Mouse (Mus musculus): ENCODE results near the gene Ctsa.
"Not testable (repeated sequence)": the region's sequence is repeated elsewhere in the genome, so short reads cannot be mapped to it uniquely, and the experiment has no call there.

Ctsa gene

DNA sequence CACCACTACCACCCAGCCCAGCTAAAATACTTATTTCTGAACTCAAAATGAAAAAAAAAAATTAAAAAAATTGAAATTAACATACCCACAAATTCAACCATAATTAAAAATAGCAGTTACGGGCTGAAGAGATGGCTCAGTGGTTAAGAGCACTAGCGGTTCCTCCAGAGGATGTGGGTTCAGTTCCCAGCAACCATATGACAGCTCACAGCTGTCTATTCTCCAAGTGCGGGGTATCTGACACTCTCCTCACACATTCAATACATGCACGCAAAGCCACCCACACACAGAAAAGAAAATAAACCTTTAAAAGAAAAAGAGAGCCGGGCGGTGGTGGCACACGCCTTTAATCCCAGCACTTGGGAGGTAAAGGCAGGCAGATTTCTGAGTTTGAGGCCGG lies 17.4 kb downstream of the Ctsa start:
- no peak for DNase-seq (ENCODE audit: low spot score in 2 of 2)

DNA sequence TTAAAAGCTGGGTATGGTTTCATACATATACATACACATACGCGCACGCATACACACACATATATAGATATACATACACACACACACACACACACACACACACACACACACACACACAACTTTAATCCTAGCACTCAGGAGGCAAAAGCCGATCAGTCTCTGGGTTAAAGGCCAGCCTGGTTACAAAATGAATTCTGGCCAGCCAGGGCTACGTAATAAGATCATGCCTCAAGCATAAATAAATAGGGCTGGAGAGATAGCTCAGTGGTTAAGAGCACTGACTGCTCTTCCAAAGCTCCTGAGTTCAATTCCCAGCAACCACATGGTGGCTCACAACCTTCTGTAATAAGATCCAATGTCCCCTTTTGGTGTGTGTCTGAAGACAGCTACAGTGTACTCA lies 22.9 kb downstream of the Ctsa start:
- DNase-seq (ENCODE audit: low spot score in 2 of 2), result not testable (repeated sequence)

DNA sequence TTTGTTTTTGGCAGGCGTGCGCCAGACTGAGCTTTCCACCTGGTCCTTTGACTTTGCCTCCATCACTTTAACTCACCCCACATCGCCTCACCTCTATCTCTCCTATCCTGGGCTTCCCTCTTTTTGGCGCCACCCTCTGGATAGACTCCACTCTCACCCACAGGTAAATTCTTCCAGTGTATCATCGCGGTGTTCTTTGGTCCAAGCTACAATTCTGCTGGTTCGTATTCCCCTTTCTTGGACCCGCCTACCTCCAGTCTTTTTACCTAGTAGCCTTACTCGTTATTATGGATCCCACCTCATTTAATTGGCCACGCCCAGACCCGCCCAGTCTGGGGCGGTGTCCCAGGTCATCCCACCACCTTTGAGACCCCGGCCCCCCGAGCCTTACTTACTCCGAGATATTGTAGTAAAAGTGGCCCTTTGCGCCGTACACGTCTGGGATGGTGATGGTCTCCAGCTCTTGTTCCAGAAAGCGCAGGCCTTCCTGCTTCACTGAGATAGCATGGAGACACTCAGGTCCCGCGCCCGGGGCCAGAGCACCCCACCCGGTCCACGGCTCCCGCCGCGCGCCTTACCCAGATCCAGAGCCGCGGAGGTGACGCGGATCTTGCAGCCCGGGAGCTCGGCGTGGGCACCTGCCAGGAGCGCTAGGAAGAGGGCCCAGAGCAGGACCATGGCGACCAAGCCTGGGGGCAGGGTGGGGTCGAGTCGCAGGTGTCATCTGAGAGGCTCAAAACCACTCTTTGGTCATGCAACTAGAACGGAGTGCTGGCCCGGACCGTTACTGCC lies 23.8 kb downstream of the Ctsa start:
- DNase-seq (ENCODE audit: low spot score in 2 of 2), result peak in 1 of 2 experiments; percentile 40

DNA sequence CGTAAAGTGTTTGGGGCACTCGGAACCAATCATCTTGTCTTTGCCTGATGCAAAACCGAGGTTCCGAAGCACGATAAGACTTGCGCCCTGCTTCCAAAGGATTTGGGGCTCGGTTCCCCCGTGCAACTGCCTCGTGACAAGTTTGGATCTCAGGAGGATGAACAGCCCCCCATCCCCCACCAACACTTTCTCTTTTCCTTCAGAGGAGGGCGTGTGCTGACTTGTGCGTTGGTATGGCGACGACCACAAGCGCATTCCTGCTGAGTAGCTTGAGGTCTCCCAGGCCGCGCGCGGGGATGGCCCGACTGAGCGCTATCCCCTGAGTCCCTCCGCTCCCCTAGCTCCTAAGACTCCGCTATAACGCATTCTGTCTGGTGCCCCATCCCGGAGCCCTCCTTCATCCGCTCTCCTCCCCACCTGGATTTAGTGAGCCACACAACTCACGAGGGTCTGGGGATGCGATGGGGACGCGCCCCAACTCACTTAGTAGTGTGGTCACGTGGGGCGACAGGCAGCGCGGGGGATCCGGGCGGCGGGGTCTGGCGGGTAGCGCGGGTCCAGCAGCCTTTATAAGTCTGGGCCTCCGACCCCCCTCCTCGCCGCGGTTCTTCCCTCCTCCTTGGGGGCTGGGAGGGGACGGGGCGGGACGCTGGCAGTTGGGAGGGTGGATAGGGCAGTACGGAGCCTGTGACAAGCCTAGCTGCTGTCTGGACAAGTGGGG lies 24.6 kb downstream of the Ctsa start, which contains the start of gene Pltp:
Gene Pltp, minus strand, starts transcription at position 611 of the 721 bp plus-strand sequence.
- DNase-seq (ENCODE audit: low spot score in 2 of 2), result peak; percentile 72 to 81

DNA sequence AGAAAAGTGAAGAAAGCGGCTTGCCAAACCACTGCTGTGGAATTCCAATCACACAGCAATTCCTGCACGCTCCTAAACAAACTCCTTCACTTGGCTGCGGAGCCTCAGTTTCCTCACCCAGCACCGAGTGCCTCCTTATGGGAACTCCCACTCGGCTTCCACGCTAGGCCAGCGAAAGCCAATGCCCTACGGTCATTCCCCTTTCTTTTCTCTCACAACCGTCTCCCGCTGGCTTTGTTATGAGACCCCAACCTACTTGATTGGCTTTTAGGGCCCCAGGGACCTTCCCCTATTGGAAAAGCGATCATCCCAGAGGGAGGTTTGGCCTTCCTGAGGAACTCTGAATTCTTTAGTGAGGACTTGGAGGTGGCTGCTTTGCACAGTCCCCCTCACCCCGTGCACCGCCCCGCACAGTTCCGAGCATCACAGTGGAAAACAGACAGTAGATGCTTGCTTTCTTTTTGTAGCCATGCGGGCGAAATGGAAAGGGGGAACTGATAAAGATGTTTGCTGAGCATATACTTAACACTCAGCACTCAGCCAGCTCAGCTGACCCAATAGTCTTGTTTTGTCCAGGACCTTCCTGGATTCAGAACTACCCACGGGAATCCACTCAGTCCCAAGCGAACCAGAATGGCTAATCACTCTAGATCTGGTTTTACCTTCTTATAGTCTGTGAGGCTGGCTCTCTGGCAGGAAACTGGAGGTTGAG lies 25.3 kb downstream of the Ctsa start:
- no peak for DNase-seq (ENCODE audit: low spot score in 2 of 2)

DNA sequence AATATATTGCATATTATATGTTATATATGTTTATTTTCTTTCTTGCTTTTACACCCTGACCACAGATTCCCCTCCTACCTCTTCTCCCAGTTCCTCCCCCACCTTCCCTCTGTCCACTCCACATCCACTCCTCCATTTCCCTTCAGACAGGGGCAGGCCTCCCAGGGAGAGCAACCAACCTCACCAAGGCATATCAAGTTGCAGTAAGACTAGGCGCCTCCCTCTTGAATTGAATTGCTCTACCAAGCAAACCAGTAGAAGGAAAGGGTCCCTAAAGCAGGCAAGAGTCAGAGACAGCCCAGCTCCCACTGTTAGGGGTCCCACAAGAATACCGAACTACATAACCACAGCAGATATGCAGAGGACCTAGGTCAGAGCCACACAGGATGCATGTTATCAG lies 26.5 kb downstream of the Ctsa start:
- no peak for DNase-seq (ENCODE audit: low spot score in 2 of 2)

DNA sequence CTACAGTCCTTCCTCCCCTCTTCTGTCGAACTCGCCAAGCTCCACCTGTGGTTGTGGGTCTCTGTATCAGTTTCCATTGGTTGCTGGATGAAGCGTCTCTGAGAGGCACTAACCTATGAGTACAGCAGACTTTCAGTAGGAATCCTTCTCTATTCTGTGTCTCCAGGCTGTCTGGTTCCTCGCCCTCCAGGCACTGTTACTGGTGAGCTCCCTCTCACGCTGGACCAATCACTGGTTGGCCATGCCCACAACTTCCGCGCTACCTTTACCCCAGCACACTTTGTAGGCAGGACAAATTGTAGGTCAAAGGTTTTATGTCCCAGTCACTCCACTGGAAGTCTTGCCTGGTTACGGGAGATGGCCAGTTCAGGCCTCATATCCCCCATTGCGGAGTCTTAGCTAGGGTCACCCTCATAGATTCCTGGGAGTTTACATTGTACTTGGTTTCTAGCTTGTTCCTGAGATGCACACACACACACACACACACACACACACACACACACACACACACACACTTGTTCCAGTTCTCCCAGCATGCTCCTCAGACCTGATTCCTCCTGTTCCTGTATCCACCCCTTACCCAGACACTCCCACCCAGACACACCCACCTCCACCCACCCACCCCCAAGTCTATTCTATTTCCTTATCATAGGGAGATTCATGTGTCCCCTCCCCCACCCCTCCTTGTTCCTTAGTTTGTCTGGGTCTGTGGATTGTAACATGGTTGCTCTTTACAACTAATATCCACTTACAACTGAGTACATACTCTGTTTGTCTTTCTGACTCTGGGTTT lies 27.2 kb downstream of the Ctsa start:
- no peak for DNase-seq (ENCODE audit: low spot score in 2 of 2)

DNA sequence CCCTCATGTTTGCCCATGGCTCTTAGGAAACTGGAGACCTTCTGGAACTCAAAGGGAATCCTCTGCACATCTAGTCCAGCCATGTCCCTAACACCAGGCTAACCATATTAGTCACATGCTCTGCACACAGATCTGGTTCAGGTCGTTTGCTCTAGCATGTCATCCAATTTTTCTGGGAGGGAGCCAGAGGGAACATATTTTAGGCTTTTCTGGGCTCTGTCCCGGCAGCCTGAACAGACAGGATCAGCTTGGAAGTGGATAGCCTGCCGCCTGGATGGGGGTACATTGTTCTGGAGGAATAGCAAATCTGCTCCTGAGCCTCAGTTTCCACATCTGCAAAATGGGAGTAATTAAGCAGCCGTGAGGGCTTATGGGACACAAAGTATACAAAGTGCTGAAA lies 28.4 kb downstream of the Ctsa start:
- no peak for DNase-seq (ENCODE audit: low spot score in 2 of 2)

DNA sequence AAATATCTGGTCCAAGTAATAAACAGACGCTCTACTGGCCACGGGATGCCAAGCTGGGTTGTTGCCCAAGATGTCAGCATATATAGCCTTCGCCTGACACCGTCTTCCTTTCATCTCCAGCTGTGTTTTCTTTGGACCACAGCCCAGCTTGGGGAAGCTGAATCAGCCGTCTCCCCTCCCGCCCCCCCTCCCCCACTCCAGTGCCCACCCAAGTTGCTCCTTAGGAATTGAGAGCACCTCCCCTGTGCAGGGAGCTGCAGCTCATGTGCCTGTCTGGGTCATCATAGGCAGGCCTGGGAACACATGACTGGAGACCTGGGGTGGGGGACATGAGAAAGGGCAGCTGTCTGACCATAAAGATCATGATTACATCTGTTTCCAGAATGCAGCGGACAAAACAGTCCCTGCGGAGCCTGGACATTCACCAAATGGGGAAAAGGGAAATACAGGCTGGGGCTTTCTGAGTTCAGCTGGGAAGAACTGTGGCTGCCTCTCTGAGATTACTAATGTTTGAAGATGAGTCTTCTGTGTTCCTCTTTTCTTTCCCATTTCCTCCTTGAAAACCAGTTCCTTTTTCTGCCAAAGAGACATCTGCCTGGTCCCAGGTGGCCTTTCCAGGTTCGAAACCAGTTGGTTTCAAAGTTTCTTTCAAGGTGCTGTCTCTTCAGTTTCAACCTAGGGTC lies 29.6 kb downstream of the Ctsa start:
- peak; percentile 65 to 76 for DNase-seq (ENCODE audit: low spot score in 2 of 2)

DNA sequence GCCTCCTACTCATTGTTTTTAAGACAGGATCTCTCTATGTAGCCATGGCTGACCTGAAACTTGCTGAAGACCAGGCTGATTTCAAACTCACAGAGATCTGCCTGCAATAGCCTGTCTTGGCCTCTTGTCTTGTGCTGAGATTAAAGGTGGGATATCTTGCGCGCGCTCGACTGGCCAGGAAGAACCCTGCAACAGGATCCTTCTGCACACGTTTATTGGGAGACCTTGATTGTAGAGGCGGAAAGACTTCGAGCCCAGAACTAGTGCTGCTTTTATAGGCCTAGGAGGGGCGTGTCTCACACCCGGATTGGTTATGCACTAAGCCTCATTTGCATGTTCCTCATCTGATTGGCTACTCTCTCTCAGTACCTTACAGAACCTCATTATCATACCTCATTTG lies 30.7 kb downstream of the Ctsa start:
- DNase-seq (ENCODE audit: low spot score in 2 of 2), result not testable (repeated sequence)

DNA sequence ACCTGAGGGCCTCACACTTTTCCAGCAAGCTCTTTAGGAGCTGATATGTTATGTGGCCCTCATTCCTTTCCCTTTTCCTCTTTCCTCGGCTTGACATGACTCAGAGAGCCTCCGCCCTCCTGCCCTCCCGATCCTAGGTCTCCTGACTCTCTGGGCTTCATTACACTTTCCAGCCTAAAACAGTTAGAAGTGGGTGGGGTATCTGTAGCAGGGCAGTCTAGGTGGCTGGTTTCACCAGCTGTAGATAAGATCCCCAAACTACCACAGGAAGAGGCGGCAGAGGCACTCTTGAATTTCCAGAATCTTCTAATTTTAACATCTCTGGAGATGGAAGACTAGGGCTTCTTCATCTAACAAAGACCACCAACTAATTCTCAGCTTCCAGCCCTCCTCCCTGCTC lies 31.9 kb downstream of the Ctsa start:
- no peak for DNase-seq (ENCODE audit: low spot score in 2 of 2)

DNA sequence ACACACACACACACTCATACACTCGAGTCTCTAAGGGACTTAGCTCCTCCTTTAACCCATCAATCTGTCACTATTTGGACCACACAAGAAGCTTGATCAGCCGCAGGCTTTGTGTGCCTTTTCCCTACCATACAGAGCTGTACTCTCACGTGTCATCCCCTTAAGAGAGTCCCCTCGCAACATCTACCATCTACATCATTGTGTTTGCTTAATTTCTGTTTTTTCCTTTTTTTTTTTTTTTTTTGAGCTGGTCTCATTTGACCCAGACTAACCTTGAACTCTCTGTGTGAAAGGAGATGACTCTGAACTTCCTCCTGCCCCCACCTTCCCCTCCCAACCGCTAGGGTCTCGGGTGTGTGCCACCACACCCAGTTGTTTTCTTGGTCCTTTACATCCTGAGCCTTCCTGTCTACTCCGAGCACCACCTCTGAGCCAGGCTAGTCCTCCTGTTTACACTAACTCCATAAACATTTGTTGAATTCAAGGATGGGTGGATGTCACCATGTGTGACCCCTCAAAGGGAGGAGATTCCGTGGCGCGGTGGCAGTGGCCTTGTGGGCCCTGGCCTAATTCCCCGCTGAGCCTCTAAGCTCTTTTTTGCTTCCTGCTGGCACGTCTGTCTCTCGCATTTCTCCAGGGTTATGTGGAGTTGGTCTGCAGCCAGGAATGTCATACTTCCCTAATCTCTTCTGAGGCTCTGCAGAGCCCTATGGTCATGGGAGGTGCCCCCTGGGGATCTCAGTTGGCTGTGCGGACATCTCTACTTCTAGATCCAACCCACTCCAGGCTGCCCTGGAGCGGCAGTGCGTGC lies 34.3 kb downstream of the Ctsa start:
- peak; percentile 90 to 92 for DNase-seq (ENCODE audit: low spot score in 2 of 2)

DNA sequence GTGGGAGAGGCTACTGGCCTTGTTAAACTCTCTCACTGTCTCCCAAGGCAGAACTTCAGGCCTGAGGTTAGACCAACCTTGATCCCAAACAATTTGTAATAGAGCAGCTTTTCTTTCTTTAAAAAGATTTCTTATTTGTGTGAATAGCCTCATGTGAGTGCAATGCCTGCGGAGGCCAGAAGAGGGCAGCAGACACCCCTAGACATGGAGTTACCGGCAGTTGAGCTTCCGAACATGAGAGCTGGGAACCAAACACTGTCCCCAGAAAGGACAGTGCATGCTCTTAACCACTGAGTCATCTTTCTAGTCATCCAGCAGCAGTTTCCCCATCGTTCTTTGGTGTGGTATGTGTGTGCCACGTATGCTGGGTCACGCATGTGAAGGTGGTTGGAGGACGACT lies 34.9 kb downstream of the Ctsa start:
- DNase-seq (ENCODE audit: low spot score in 2 of 2), result no peak

DNA sequence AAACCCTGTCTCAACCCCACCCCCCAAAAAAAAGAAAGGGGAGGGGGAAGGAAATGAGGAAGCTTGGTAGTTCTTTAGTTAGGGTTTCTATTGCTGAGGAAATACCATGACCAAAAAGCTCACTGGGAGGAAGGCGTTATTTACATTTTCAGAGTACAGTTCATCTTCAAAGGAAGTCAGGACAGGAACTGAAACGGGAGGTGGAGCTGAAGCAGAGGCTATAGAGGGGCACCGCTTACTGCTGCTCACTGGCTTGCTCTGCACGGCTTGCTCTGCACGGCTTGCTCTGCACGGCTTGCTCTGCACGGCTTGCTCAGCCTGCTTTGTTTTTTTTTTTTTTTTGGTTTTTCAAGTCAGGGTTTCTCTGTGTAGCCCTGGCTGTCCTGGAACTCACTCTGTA lies 35.8 kb downstream of the Ctsa start:
- DNase-seq (ENCODE audit: low spot score in 2 of 2), result no peak

DNA sequence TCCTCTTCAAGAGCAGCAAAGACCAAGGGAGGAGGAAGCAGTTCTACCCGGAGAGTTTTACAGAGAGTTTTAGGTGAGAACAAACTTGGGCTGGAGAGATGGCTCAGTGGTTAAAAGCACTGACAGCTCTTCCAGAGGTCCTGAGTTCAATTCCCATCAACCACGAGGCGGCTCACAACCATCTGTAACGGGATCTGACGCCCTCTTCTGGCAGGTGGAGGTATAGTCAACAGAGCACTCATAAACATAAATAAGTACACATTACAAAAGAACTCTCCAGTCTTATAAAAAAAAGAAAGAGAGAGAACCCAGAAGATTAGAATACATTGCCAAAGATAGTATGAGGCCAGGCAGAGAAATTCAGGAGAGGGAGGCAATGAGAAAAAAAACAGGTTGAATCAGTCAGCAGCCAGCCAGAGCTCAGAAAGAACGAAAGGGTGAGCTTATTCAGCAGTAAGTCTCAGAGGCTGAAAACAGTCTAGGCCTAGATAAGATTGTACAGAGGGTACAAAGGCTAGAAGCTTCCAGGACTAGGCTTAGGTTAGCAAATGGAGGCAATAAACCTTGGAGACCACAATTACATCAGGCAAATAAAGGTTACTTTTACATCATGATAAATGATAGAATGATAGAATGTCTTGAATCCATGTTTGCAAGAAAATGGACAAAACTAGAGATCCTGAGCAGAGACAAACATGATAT lies 39.1 kb downstream of the Ctsa start:
- DNase-seq (ENCODE audit: low spot score in 2 of 2), result no peak

DNA sequence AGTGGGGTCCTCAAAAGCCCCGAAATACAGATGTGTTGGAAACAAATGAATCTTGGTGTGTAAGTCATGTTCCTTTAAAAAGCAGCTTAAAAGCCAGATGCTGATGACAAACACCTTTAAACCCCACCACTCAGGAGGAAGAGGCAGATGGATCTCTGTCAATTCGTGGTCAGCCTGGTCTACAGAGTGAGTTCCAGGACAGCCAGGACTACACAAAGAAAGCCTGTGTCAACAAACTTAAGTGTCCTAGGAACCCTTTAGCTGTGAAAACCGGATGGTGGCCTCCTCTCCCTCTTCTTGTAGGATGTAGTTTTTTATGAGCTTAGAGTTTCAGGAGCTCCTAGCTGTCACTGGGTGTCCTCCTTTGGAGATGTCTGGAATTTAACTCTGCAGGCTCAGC lies 40.9 kb downstream of the Ctsa start:
- DNase-seq (ENCODE audit: low spot score in 2 of 2), result no peak

DNA sequence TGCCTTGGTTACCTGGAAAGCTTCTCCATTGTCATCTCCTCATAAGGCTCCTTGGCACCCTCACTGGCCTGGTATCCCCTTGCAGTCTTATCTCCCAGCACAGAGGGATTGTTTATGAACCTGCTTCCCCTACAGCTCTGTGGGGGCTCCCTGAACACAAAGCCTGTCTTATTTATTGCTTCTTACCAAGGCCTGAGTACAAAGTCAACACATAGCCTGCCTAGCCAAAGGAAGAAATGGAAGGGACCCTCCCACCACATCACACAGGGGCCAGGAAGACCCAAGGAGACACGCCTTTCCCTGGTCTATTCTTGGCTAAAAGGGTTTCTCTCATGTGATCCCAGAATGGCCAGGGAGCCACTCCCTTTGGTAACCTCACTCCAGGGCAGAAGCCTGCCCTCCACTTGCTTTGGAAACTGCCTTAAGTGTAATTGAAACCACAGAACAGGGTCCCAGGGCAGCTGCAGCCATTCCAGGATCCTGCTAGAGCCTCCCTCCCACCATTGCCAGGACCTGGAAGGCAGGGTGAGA lies 41.6 kb downstream of the Ctsa start:
- DNase-seq (ENCODE audit: low spot score in 2 of 2), result peak; percentile 79 to 89

DNA sequence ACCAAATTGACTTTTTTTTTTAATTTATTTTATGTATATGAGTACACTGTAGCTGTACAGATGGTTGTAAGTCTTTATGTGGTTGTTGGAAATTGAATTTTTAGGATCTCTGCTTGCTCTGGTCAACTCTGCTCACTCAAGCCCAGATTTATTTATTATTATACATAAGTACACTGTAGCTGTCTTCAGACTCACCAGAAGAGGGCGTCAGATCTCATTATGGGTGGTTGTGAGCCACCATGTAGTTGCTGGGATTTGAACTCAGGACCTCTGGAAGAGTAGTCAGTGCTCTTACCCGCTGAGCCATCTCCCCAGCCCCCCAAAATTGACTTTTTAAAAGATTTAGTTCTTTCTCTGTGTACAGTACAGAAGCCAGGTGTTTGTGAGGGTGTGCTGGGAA lies 43.0 kb downstream of the Ctsa start:
- not testable (repeated sequence) for DNase-seq (ENCODE audit: low spot score in 2 of 2)
